Mouse (Mus musculus): ENCODE measurements around the gene Adipor2.

GRCm38 (mm10) chr6:119367382-119367781 is 50.1 kb downstream of the Adipor2 start:
- no peak for TF ChIP-seq POLR2A (IDR thresholded peaks at IDR 0.05; ENCODE audit: insufficient read depth, low read depth, low read length)
- no peak for TF ChIP-seq CTCF (IDR thresholded peaks at IDR 0.05; ENCODE audit: insufficient read depth, low read depth, low read length)
